ENCODE assay signal across 8 mouse cellular contexts in genomic region chr15:81104585-81105259, GRCm38 (mm10).
DNase-seq lines count a peak whose midpoint lies in the region; ATAC-seq and TF ChIP-seq lines count a peak whose summit lies in the region.

No protein-coding gene starts in this region.

- TF ChIP-seq CTCF in kidney, postnatal 0 days (IDR thresholded peaks at IDR 0.05; ENCODE audit: low read depth) = no peak

- 38% methylated on average over 13 of the region's 13 CpGs for WGBS in kidney, postnatal 0 days
- WGBS in macrophage (ENCODE audit: missing documents) = 25% methylated on average over 13 of the region's 13 CpGs

- H3K79me2 ChIP-seq in macrophage (ENCODE audit: inconsistent target) = peaks cover 97% of the 10 kb centered on the region

- 0 out of 2 replicates have a peak overlapping the region, but pooled peaks have one; percentile 6 for H3K4me3 ChIP-seq in kidney, postnatal 0 days (replicated peaks; ENCODE audit: low read depth, low read length)
- H3K4me3 ChIP-seq in macrophage (ENCODE audit: inconsistent target) = peak overlapping the region; percentile 53

- no peak overlapping the region for H3K9ac ChIP-seq in kidney, postnatal 0 days (ENCODE audit: low read depth, low read length)

- peak; percentile 59 for DNase-seq in layer of hippocampus, adult 9-11 months
- DNase-seq in layer of hippocampus, postnatal 25 days (ENCODE audit: extremely low spot score in 1 of 2, low spot score in 1 of 2) = no peak
- peak; percentile 13 for DNase-seq in WW6 (ENCODE audit: low read depth, low spot score)
- DNase-seq in heart, adult 18-20 months = peak; percentile 53 to 76
- peak; percentile 66 for DNase-seq in kidney, postnatal 0 days (ENCODE audit: low spot score)
- peak; percentile 59 to 72 for DNase-seq in thymus, adult 18-20 months
- no peak for DNase-seq in urinary bladder, postnatal 14 days (ENCODE audit: low spot score)

- H3K4me2 ChIP-seq in kidney, postnatal 0 days (ENCODE audit: low read length) = peak overlapping the region; percentile 35

- no peaks in the 10 kb centered on the region for H3K9me3 ChIP-seq in kidney, postnatal 0 days (replicated peaks; ENCODE audit: low read length)

- peaks cover 10% of the 10 kb centered on the region for H3K4me1 ChIP-seq in kidney, postnatal 0 days (replicated peaks; ENCODE audit: insufficient read depth, low read length)

- ATAC-seq in kidney, postnatal 0 days (replicated peaks; ENCODE audit: low FRiP score, low read depth) = no peak

- H3K27ac ChIP-seq in kidney, postnatal 0 days = no peak overlapping the region
- peak overlapping the region; percentile 70 for H3K27ac ChIP-seq in macrophage

- H3K27me3 ChIP-seq in kidney, postnatal 0 days (ENCODE audit: insufficient read depth, low read length) = no peaks in the 10 kb centered on the region

- H3K36me3 ChIP-seq in kidney, postnatal 0 days (ENCODE audit: insufficient read depth, low read length) = no peaks in the 10 kb centered on the region
- no peaks in the 10 kb centered on the region; the same call in 1 of the 2 replicates for H3K36me3 ChIP-seq in macrophage (ENCODE audit: inconsistent target)

Comparison
In these comparisons a context has a peak if more than half of its experiments do, and no peak if none do; other contexts are left out.
1. DNase-seq: peak in layer of hippocampus, adult 9-11 months (single experiment), WW6 (single experiment), heart, adult 18-20 months (2 of 2), kidney, postnatal 0 days (single experiment) and thymus, adult 18-20 months (2 of 2); none in layer of hippocampus, postnatal 25 days (0 of 2) and urinary bladder, postnatal 14 days (single experiment).